Mouse (Mus musculus): ENCODE measurements around the gene Tcn2.
A peak's percentile ranks its signal among the peaks of the same experiment; 100 is the strongest.
"Not testable (repeated sequence)": the region's sequence is repeated elsewhere in the genome, so short reads cannot be mapped to it uniquely, and the experiment has no call there.

Tcn2 gene

DNA sequence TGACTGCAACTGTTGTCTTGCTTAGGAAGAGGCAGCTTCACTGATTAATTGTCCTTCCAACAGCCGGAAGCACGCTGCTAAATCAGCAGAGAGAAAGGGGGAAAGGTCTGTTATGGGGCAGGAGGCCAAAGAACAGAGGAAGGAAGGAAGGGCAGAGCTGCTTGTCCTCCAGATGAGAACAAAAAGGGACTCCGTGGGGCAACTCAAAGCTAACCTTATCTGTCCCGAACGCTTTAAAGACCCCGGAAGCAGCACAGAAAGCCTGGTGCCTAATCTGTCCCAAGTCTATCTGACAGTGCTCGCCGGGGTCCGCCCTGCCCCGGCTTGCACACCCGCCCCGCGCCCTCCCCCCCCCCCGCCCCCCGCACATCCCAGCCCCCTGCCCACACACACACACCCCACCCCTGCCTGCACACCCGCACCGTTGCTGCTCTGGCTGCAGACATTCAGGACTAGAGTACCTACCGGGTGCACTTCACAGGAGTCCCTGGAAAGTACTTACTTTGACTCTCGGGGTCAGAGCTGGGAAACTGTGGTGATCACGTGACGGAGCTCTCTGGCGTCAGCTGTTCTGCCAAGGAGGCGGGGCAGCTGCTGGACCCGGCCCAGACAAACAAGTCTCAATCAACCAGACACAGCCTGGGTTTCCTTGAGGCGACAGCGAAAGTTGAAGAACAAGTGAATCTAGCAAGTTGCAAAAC is at the start of gene Tcn2:
Gene Tcn2, minus strand, starts transcription at position 649 of the 701 bp plus-strand sequence.
- peak; percentile 43 for DNase-seq (ENCODE audit: low read depth, low spot score)

DNA sequence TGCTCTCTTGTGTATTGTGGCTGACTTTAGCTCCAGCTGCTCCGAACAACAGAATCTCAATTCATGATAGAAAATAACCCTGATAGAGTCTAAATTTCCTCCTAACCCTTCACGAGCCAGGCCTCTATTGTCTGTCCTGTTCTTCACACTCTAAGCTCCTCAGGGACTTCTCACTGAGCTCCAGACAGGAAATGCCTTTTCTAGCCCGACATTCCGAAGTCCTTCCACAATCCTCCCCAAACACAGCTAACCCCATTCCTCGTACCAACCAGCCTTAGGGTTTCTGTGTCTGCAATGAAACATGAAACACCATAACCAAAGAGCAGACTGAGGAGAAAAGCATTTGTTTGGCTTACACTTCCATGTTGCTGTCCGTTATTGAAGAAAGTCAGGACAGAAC is 49.6 kb upstream of the Tcn2 start:
- no peak for DNase-seq (ENCODE audit: low read depth, low spot score)

DNA sequence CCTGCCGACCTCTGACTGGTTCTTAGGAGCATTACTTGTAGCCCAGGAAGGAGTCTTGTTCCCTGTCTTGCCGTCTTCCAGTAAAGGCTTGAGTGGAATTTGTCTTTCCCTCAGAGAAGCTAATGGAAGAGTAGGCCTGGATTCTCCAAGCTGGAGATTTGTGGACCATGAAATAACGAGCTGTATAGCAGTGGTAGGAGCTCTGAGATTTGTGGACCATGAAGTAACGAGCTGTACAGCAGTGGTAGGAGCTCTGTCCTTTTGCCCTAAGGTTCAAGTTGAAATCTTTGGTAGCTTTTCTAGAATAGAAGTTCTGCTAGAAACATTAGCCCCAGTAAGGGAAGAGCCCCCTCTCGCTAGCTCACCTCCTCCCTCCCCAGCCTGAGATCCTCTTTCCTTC is 46.5 kb upstream of the Tcn2 start:
- DNase-seq (ENCODE audit: low read depth, low spot score): no peak

DNA sequence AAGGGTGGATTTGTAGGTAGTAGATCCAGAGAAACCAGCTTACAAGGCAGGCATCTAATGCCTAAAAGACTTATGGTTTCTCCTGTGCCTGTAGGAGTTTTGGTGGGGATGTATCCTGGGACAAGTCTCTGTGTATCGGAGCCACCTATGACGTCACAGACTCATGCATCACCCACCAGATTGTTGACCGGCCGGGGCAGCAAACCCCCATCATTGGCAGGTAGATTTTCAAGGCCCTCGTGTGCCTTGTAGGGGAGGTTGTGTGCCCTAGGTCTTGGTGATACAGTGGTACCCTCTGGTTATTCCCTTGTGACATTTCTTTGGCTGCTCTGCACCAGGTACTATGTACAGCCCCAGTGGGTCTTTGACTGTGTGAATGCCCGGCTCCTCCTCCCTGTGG is 44.7 kb upstream of the Tcn2 start, which contains the start of gene 4930556J24Rik:
Gene 4930556J24Rik, minus strand, starts transcription at position 101 of the 400 bp plus-strand sequence.
- no peak for DNase-seq (ENCODE audit: low read depth, low spot score)

DNA sequence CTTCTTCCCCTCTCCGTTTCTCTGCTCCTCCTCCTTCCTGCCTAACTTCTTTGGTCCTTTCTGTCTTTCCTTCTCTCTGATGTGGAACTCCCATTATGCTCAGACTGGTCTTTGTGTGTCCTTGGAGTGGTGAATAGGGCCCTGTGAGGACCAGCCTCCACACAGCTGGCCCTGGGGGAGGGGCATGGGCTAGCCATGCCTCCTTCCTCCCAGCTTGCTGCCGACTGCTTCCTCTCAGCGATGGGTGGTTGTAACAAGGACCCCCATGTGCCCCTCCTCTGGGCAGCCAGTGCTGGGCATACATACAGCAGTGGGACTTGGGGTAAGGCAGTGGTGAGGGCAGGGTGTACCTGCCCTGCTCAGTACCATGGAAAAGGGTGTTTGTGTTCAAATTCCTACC is 42.4 kb upstream of the Tcn2 start:
- DNase-seq (ENCODE audit: low read depth, low spot score): no peak

DNA sequence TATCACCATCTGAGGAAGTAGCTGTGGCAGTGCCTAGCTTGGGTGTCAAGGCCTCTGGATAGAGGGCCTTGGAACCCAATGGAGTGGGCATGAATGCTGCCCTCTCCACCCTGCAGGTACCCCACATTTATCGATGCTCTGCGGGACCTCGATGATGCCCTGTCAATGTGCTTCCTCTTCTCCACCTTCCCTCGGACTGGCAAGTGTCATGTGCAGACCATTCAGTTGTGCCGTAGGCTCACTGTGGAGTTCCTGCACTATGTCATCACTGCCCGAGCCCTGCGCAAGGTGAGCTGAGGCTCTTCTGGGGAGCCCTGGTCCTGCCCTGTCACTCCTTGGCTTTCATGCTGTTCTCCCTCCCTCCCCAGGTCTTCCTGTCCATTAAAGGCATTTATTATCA is 41.1 kb upstream of the Tcn2 start:
- DNase-seq (ENCODE audit: low read depth, low spot score): no peak

DNA sequence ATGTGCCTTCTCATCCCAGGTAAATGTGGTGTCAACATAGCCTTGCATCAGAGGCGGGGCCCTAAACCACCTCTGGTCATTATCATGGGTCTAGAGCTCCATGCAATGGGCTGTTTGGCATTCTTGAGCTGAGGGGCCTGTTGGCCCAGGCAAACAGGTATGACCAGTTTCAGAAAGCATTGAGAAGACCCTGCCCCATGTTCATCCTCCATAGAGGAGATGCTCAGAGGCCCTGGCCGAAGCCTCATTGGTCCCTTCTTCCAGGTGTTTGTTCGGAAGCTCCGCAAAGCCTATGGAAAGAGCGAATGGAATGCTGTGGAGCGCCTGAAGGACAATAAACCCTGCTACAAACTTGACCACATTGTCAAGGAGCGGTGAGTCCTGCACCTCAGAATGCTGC is 38.4 kb upstream of the Tcn2 start:
- DNase-seq (ENCODE audit: low read depth, low spot score): no peak

DNA sequence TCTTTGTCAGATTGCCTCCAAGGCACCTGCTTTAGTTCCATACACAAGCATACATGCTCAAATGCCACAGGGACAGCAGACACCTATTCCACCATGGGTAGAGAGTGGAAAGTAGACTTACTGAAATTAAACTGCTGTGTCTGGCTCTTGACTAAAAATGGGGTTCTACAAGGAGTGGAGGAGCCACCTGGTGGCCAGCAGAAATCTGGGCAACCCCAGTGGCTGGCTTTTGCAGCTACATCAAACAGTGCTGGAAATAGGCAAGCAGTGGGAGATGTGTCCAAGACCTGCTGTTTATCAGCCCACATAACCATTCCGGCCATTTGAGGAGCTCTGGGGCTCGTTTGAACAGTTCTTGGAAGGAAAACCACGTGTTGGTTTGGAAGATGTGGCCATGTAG is 37.9 kb upstream of the Tcn2 start:
- DNase-seq (ENCODE audit: low read depth, low spot score): peak; percentile 35

DNA sequence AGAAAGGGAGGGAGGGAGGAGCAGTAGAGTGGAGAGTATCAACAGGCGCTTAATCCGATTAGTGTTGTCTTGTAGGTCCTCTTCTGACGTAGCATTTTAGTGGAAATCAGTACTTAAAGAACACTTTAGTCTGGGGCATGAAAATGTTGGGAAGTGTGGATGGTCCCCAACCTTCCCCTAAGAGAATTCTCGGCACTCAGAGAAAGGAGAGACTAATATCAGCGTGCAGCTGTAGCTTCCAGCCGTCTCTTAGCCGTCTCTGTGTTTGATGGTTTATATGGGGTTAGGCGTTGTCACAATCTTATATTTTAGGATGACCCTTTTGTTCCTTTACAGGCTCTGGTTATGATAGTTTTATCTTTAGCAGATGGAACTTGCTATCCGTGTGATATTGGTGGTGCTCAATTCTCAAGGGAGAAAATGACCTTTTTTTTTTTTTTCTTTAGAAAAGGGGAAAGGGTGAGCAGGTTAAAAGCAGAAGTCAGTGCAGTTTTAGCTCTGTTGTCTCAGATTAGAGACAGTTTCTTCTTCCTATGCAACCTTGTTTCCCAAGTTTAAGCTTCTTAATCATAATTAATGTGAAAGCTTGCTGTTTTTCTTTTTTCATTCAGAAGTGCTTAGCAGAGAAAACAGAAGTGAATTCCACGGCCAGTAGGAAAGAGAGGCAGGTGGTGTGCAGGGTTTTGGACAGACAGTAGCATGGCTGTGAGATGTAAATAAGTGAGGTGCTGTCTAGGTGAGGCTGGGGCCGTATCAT is 32.6 kb upstream of the Tcn2 start:
- no peak for DNase-seq (ENCODE audit: low read depth, low spot score)

DNA sequence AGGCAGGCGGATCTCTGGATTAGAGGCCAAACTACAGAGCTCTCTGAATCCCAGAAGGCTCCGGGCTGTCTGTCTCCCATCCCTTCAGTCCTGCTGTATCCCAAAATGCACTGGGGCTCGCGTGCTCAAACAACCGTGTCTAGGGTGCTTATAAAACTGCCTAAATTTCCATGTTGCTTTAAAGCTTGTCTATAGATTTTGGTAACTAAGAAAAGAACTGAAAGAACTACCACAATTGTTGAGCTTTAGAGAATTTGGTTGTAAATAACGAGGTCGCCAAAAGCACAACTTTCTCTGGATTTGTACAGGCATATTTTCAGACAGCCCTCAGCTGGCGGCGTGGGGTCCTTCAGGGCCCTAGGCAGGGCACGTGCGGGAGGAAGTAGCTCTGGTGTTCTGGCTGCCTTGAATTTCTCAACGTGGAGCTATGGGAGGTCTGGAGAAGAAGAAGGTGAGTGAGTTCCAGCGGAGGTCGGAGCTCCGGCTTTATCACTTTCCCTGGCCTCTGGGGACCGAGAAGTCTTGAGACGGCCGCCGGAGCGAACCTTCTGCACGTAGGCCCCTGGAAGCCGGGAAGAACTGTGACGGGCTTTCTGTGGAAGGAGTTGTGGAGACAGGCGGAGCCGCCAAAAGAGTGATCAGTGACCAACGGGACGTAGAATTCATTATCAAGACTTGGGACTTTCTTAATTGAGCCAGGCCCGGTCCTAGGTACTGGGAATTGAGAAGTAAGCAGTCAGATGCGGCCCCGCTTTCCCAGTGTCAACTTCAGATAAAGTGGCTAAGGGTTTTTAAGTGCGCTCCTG is 31.9 kb upstream of the Tcn2 start, which contains the start of gene Pes1:
Gene Pes1, plus strand, starts transcription at position 366 of the 806 bp plus-strand sequence.
- peak; percentile 91 for DNase-seq (ENCODE audit: low read depth, low spot score)

DNA sequence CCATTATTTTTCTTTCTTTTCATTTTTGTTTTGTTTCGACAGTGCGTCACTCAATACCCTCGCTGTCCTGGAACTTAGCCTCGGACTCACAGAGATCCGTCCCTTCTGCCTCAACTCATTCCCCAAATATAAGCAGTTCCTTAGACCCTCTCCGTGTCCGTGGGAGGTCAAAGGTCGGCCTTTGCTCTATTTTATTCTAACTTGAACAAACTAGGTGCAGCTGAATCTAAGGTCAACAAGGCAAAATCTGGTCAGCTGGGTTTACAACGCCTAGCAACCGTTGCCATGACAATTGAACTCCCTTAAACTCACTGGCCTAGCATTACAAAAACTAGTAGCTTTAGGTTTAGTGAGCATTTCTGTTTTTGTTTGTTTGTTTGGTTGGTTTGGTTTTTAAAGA is 31.2 kb upstream of the Tcn2 start:
- no peak for DNase-seq (ENCODE audit: low read depth, low spot score)

DNA sequence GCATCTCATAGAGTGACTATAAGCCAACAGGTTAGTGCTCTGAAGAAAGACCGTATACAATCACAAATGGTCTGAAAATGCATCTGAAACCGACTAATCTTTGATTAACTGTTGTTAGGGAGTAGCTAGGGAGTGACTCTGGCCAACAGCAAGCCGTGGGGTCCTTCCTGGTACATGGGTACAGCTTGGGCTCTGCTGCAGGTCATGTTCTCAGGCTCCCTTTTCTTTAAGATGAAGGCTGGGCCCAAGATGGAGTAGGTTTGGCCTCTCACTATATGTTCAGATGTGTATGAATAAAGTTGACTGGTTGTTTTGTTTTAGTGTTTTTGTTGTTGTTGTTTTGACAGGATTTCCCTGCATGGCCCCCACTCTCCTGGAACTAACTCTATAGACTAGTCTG is 29.8 kb upstream of the Tcn2 start:
- DNase-seq (ENCODE audit: low read depth, low spot score): no peak

DNA sequence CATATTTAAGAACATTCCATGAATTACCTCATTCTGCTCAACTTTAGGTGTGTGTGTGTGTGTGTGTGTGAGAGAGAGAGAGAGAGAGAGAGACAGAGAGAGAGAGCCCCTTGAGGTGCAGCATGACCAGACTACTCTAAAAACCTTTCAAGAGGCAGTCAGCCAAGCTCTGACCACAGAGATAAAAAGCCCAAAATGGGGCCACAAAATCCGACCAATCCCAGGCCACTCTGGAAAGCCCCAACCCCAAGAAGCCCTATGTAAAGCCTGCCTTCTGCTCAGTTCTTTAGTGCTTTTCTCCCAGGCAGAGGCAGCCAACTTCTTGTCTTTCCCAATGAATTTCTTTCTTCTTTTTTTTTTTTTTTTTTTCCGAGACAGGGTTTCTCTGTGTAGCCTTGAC is 28.9 kb upstream of the Tcn2 start:
- no peak for DNase-seq (ENCODE audit: low read depth, low spot score)

DNA sequence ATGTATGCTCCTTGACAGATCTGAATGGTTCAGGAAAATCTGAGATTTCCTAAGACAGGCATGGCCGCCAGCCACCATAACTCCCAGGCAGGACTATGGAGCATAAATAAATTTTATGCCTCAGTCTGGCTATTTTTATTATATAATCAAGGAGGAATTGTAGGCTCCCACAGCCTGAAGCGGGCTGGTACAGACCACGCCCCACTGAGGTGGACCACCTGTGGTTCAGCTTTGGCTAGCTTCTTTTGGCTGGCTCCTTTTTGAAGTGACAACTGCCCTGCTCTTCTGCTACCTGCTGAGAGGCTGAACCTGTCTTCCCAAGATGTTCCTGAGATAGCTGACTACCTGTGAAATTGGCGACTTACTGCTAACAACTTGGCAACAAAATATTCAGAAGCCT is 23.4 kb upstream of the Tcn2 start:
- DNase-seq (ENCODE audit: low read depth, low spot score): not testable (repeated sequence)

DNA sequence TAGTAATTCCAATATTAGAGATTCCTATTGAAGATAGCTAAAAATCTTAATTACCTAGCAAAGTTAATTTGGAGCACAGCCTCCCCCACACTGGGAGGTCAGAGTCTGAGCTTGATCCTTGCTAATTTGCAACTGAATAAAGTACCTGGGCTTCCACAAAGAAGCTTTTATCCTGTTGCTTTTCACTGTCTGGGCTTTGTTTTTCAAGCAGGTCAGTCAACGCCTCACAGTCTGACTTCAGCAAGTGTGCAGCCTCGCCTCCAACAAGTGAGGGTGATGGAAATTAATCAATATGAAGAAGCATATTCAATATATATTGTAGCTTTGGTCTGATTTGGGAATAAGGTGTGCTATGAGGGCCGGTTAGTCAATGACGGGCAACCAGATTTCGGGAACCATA is 22.9 kb upstream of the Tcn2 start:
- not testable (repeated sequence) for DNase-seq (ENCODE audit: low read depth, low spot score)

DNA sequence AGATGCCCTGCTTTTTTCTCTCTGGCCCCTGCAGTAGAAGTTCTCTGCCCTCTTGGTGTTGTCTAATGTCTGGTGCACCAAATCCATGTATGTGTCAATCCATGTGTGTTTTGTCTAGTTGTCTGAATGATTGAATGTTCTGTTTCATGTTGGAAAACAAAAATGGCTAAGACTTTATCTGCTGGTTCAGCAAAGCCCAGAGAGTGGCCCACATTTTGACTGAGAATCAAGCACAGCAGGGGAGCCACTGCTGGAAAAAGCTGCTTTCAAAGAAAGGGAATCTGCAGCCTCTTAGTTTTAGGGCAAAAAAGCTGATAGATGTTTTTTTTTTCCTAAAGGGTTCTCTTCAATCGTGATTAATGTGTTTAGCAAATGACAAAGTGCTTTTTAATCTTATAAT is 14.4 kb upstream of the Tcn2 start:
- no peak for DNase-seq (ENCODE audit: low read depth, low spot score)

DNA sequence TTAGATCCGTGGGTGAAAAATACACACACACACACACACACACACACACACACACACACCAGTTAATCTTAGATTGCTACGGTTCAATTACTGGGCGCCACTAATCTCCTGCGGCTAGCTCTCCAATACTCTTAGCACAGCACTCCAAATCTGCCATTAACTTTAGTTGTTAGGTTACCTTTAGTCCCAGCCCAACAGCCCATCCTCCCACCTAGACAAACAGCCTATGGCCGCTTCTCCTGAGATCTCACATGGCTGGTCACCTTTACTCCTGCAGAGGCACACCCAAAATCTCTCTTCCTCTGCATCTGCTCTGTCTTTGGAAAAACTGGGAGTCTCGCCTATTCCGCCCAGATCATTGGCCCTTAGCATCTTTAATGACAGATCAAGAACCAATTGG is 9.4 kb upstream of the Tcn2 start:
- DNase-seq (ENCODE audit: low read depth, low spot score): no peak

DNA sequence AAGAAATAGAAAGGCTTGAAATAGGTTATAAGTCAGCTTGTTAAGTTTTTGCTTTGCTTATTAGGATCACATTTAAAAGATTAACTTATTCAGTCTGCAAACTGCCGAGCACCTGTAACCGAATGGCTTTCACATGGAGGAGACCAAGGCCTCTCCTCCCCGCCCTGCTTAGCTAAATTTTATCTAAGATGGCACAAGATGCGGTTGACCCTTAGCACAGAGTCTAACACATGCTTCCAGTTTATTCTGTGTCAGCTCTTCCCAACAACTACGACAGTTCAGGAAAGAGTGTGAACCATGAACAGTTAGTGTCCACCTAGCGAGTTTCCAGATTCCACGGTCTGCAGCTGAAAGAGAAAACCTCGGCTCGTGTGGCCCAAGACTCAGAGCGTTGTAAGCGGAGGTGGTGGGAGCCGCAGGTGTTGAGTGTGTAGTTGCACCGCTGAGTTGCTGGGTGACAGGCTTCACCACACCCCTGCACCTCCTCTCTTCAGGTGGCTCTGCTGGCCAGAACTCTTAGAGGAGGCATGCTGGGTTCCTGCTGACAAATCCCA is 5.4 kb upstream of the Tcn2 start:
- no peak for DNase-seq (ENCODE audit: low read depth, low spot score)

DNA sequence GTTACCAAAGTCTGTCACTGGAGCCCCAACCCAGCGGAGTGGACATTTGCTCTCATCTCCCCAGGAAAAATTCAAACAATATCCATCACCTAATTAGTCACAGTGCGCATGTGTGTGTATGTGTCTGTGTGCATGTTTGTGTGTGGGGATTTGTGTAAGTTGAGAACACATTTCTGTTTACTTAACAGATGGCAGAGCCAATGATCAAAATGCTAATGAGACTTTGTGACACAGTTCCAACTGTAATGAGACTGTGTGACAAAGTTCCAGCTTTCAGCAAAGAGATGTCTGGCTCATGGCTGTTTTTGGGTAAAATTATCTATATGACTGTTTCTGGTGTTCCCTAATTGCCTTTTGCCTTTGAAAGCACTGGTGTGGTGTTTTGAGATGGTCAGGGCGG is 4.4 kb upstream of the Tcn2 start:
- DNase-seq (ENCODE audit: low read depth, low spot score): no peak

DNA sequence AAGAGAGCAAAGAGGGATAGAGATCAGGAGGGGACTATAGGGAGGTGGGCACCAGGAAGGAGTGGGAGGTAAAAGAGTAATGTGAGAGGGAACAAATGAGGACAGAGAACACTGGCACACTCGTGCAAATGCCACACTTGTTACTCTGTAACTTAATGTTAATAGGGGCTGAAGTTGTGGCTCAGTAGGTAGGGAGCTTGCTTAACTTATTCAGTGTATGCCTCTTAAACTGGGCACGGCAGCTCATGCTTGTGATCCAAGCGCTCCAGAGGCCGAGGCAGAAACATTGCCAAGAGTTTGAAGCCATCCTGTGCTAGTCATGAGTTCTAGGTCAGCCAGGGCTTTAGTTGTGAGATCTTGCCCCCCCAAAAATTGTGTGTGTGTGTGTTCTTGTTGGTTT is 3.2 kb upstream of the Tcn2 start:
- DNase-seq (ENCODE audit: low read depth, low spot score): no peak

DNA sequence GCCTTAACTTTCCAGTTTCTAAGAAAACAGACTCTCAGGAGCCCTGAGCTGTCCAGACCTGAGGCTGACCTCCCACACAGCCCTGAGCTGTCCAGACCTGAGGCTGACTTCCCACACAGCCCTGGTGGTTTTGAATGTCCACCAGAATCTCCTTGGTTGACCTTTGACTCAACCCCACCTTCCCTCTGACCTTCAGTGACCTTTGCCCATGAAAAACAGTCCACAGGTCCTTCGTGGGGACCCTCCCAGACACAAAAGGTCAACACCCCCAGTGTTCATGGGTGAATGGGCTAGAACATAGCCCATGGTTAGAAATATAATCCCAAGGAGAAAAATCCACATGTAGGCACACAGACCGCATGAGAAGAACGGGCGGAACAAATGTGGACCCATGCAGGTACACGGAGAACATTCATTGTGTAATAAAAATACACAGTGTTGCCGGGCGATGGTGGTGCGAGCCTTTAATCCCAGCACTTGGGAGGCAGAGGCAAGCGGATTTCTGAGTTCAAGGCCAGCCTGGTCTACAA is 1.9 kb upstream of the Tcn2 start:
- no peak for DNase-seq (ENCODE audit: low read depth, low spot score)

DNA sequence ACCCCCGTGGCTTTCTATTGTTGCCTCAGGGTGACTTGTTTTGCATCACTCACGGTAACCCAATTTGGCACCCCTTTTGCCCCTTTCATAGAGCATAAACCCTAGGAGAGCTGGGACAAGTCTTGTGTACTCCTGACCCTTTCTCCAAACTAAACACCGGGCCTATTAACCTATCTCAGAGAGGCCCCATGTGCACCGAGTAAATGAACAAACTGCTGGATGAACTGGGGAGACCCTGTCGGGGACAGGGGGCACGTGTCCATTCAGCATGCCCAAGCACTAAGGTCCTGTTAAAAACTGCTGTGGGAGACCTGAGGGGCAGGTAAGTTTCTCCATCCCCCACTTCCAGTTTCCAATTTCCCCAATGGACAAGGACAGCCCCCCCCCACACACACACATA is 1.0 kb downstream of the Tcn2 start:
- no peak for DNase-seq (ENCODE audit: low read depth, low spot score)
